Mouse (Mus musculus): ENCODE data around the gene Nmur1. TPM values are rescaled to one million over a fixed set of nuclear protein-coding genes. Genes with fewer than 3 reads are reported as not detected.

Nmur1 gene
- polyA plus RNA-seq, 1 experiment from 2014 or later = not detected

GRCm38 (mm10) chr1:86350576-86350975 is 75.5 kb downstream of the Nmur1 start:
- no peaks in the 10 kb centered on the region for H3K4me1 ChIP-seq
- H3K36me3 ChIP-seq = peaks cover 81% of the 10 kb centered on the region
- 85% methylated on average over 8 of the region's 8 CpGs for WGBS
- no peaks in the 10 kb centered on the region for H3K27me3 ChIP-seq
- H3K9me3 ChIP-seq = no peaks in the 10 kb centered on the region
- H3K4me2 ChIP-seq (replicated peaks) = no peak overlapping the region
- no peak overlapping the region for H3K4me3 ChIP-seq
- H3K9ac ChIP-seq = no peak overlapping the region
- no peak overlapping the region for H3K27ac ChIP-seq
- ATAC-seq (ENCODE audit: insufficient number of reproducible peaks, insufficient read depth, low FRiP score, low TSS enrichment) = no peak

- H3K4me2 ChIP-seq (replicated peaks) = no peak overlapping the region
- peaks cover 75% of the 10 kb centered on the region for H3K36me3 ChIP-seq
- WGBS = 84% methylated on average over 1 of the region's 1 CpGs
Observed at GRCm38 (mm10) chr1:86349696-86350095, 76.3 kb downstream of the Nmur1 start.

DNA sequence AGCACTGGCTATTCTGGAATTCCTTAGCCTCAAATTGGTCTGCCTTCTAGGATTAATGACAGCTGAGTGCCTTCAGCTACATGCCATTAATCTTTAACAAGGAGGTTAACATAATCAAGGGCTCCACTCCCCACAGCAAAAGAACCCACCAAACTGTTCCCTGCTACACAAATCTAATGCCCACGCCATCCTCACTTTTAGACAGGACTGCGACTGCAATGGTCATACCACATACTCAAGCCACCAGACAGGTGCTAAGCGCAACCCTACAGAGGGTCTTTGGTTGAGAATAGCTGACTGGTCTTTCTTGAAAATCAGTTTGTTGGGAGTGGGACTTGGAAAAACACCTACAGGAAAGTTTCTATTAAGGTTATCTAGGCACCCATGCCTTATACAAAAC is 76.8 kb downstream of the Nmur1 start:
- H3K27ac ChIP-seq = no peak overlapping the region
- WGBS = 85% methylated on average over 3 of the region's 3 CpGs
- no peak for ATAC-seq (ENCODE audit: insufficient number of reproducible peaks, insufficient read depth, low FRiP score, low TSS enrichment)
- no peaks in the 10 kb centered on the region for H3K27me3 ChIP-seq
- H3K9ac ChIP-seq = no peak overlapping the region
- H3K9me3 ChIP-seq = no peaks in the 10 kb centered on the region
- no peak overlapping the region for H3K4me2 ChIP-seq (replicated peaks)
- H3K4me1 ChIP-seq = no peaks in the 10 kb centered on the region
- no peak overlapping the region for H3K4me3 ChIP-seq
- peaks cover 70% of the 10 kb centered on the region for H3K36me3 ChIP-seq

More at GRCm38 (mm10) chr1:86349696-86350095, 76.3 kb downstream of the Nmur1 start:
- ATAC-seq (ENCODE audit: insufficient number of reproducible peaks, insufficient read depth, low FRiP score, low TSS enrichment) = no peak
- Histone ChIP-seq H3K4me3 (no peak overlapping the region), H3K27ac (no peak overlapping the region), H3K4me1 (no peaks in the 10 kb centered on the region), H3K9me3 (no peaks in the 10 kb centered on the region), H3K27me3 (no peaks in the 10 kb centered on the region), H3K9ac (no peak overlapping the region)

- ATAC-seq (ENCODE audit: insufficient number of reproducible peaks, insufficient read depth, low FRiP score, low TSS enrichment) = no peak
- no peak overlapping the region for H3K27ac ChIP-seq
- no peak overlapping the region for H3K9ac ChIP-seq
- no peaks in the 10 kb centered on the region for H3K9me3 ChIP-seq
- no peak overlapping the region for H3K4me2 ChIP-seq (replicated peaks)
- no peaks in the 10 kb centered on the region for H3K27me3 ChIP-seq
- WGBS = 76% methylated on average over 4 of the region's 4 CpGs
- H3K36me3 ChIP-seq = peaks cover 66% of the 10 kb centered on the region
- no peak overlapping the region for H3K4me3 ChIP-seq
- no peaks in the 10 kb centered on the region for H3K4me1 ChIP-seq
Observed at GRCm38 (mm10) chr1:86348801-86349200, 77.2 kb downstream of the Nmur1 start.

GRCm38 (mm10) chr1:86348083-86348482 is 77.9 kb downstream of the Nmur1 start:
- H3K36me3 ChIP-seq = peaks cover 59% of the 10 kb centered on the region
- H3K27ac ChIP-seq = no peak overlapping the region
- no peak for ATAC-seq (ENCODE audit: insufficient number of reproducible peaks, insufficient read depth, low FRiP score, low TSS enrichment)
- WGBS = 64% methylated on average over 1 of the region's 1 CpGs
- no peak overlapping the region for H3K4me2 ChIP-seq (replicated peaks)
- no peaks in the 10 kb centered on the region for H3K9me3 ChIP-seq
- no peak overlapping the region for H3K4me3 ChIP-seq
- no peaks in the 10 kb centered on the region for H3K4me1 ChIP-seq
- H3K9ac ChIP-seq = no peak overlapping the region
- H3K27me3 ChIP-seq = no peaks in the 10 kb centered on the region

- H3K9me3 ChIP-seq = no peaks in the 10 kb centered on the region
- 53% methylated on average over 1 of the region's 1 CpGs for WGBS
- no peak overlapping the region for H3K9ac ChIP-seq
- ATAC-seq (ENCODE audit: insufficient number of reproducible peaks, insufficient read depth, low FRiP score, low TSS enrichment) = no peak
- no peak overlapping the region for H3K4me2 ChIP-seq (replicated peaks)
- H3K27me3 ChIP-seq = no peaks in the 10 kb centered on the region
- peaks cover 57% of the 10 kb centered on the region for H3K36me3 ChIP-seq
- no peak overlapping the region for H3K27ac ChIP-seq
- H3K4me3 ChIP-seq = no peak overlapping the region
- no peaks in the 10 kb centered on the region for H3K4me1 ChIP-seq
Observed at GRCm38 (mm10) chr1:86347716-86348045, 78.3 kb downstream of the Nmur1 start.

DNA sequence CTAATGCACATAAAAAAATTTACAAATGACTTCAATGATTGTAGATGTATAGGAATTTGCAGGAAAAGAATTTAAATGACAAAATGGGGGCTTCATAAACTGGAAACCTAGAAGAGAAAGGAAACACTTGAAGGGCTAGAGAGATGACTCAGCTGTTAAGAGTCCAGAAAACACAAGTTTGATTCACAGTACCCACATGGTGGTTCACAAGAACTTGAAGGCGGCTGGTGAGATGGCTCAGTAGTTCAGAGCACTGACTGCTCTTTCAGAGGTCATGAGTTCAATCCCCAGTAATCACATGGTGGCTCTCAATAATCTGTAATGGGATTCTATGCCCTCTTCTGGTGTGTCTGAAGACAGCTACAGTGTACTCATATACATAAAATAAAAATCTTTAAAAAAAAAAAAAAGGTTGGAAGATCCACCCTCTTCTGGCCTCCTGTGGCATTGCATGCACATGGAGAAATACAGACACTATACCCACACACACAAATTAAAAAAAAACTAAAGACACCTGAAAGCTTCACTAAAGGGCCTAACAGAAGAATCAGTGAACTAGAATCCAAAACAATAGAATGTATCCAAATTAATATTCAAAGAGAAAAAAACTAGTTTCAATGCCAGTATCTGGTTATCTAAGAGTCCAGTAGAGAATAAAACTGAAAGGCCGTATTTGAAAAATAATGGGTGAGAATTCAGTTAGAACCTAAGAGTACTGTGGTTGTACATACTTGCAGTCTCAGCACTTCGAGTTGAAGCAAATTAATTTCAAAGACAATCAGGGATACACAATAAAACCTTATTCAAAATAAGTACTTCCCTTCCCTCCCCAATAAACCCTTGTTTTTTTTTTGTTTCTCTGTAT is 78.9 kb downstream of the Nmur1 start:
- Histone ChIP-seq H3K4me2 (replicated peaks) (no peak overlapping the region), H3K9ac (no peak overlapping the region), H3K27ac (no peak overlapping the region), H3K27me3 (no peaks in the 10 kb centered on the region), H3K4me1 (no peaks in the 10 kb centered on the region), H3K36me3 (peaks cover 51% of the 10 kb centered on the region), H3K4me3 (no peak overlapping the region), H3K9me3 (no peaks in the 10 kb centered on the region)
- WGBS = 81% methylated on average over 3 of the region's 3 CpGs
- no peak for ATAC-seq (ENCODE audit: insufficient number of reproducible peaks, insufficient read depth, low FRiP score, low TSS enrichment)

DNA sequence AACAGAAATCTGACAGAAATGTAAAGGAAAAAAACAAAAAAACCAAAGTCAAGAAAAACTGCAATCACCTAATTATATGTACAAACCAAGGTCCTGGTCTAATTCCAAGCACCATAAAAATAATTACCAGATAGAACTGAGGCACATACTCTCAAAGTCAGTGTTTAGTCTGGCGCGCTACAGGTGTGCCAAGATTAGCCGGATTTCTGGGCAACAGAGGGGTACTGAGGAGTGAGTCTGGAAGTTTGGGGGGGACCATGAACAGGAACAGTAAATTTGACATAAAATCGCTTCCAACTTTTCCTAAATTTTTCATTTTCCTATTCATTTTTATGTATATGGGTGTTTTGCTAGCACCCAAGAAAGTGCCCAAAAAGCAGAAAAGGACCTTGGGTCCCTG is 80.1 kb downstream of the Nmur1 start:
- no peak overlapping the region for H3K27ac ChIP-seq
- no peak overlapping the region for H3K4me3 ChIP-seq
- no peaks in the 10 kb centered on the region for H3K9me3 ChIP-seq
- no peak for ATAC-seq (ENCODE audit: insufficient number of reproducible peaks, insufficient read depth, low FRiP score, low TSS enrichment)
- H3K27me3 ChIP-seq = no peaks in the 10 kb centered on the region
- WGBS = 95% methylated on average over 4 of the region's 4 CpGs
- no peaks in the 10 kb centered on the region for H3K4me1 ChIP-seq
- H3K9ac ChIP-seq = no peak overlapping the region
- no peak overlapping the region for H3K4me2 ChIP-seq (replicated peaks)
- H3K36me3 ChIP-seq = peaks cover 40% of the 10 kb centered on the region

DNA sequence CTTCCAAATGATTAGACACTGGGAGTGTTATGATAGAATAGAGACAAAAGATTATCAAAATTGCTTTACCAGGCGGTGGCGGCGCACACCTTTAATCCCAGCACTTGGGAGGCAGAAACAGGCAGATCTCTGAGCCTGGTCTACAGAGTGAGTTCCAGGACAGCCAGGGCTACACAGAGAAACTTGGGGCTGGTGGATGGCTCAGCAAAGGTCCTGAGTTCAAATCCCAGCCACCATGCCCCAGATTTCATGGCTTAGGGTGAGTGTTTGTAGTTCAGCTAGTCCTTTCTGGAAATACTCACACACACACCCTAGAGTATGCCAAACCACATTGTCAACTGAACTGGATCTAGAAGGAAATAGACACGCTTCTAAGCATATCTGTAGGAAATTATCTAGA is 81.0 kb downstream of the Nmur1 start:
- WGBS = 89% methylated on average over 4 of the region's 4 CpGs
- H3K27me3 ChIP-seq = no peaks in the 10 kb centered on the region
- H3K4me3 ChIP-seq = no peak overlapping the region
- no peak overlapping the region for H3K9ac ChIP-seq
- H3K4me2 ChIP-seq (replicated peaks) = no peak overlapping the region
- H3K9me3 ChIP-seq = no peaks in the 10 kb centered on the region
- H3K36me3 ChIP-seq = peaks cover 31% of the 10 kb centered on the region
- H3K27ac ChIP-seq = no peak overlapping the region
- H3K4me1 ChIP-seq = no peaks in the 10 kb centered on the region
- no peak for ATAC-seq (ENCODE audit: insufficient number of reproducible peaks, insufficient read depth, low FRiP score, low TSS enrichment)

- Histone ChIP-seq H3K9ac (no peak overlapping the region), H3K36me3 (peaks cover 22% of the 10 kb centered on the region), H3K4me1 (no peaks in the 10 kb centered on the region), H3K4me3 (no peak overlapping the region), H3K27me3 (no peaks in the 10 kb centered on the region), H3K9me3 (no peaks in the 10 kb centered on the region), H3K27ac (no peak overlapping the region), H3K4me2 (replicated peaks) (no peak overlapping the region)
- WGBS = 62% methylated on average over 4 of the region's 4 CpGs
- ATAC-seq (ENCODE audit: insufficient number of reproducible peaks, insufficient read depth, low FRiP score, low TSS enrichment) = no peak
Observed at GRCm38 (mm10) chr1:86343969-86344861, 81.8 kb downstream of the Nmur1 start.

DNA sequence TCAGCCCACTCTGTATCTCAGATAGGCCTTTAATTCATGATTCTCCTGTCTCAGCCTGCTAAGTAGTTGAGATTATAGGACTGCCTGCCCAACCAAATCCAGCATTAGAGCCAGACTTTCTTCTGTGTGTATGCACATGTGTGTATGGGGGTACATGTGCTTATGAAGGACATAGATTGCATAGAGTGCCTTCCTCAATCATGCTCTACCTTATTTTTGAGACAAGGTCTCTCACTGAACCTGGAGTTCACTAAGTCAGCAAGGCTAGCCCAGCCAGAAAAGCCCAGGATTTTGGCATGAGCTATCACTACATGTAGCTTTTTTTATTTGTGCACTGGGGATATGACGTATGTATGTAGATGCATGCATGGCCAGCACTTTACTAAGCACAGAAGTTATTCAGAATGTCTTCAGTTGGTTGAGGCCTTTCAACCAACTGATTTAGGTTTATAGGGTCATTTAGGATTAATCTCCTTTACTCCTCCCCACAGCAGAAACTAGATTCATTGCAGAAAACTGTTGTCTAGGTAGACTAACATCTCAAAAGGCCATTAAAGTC is 82.9 kb downstream of the Nmur1 start:
- ATAC-seq (ENCODE audit: insufficient number of reproducible peaks, insufficient read depth, low FRiP score, low TSS enrichment) = no peak
- Histone ChIP-seq H3K36me3 (peaks cover 12% of the 10 kb centered on the region; the same call in 1 of the 2 replicates), H3K9ac (no peak overlapping the region), H3K4me1 (no peaks in the 10 kb centered on the region), H3K4me3 (no peak overlapping the region), H3K27ac (no peak overlapping the region), H3K4me2 (replicated peaks) (no peak overlapping the region), H3K9me3 (no peaks in the 10 kb centered on the region), H3K27me3 (no peaks in the 10 kb centered on the region)
- 97% methylated on average over 1 of the region's 1 CpGs for WGBS

Measured in embryonic facial prominence, embryonic 12.5 days (tissue).